Mouse (Mus musculus): Measurements from ENCODE around the gene Lrrtm4.

GRCm38 (mm10) chr6:80750769-80751168, 732.1 kb downstream of the Lrrtm4 start:
- TF ChIP-seq CTCF (IDR thresholded peaks at IDR 0.05; ENCODE audit: borderline replicate concordance, insufficient read depth, low read length) (no peak), POLR2A (IDR thresholded peaks at IDR 0.05; ENCODE audit: low read depth, low read length) (no peak)

All from embryonic fibroblast, embryonic 13.5 days (primary cell).